Mouse (Mus musculus): ENCODE measurements around the gene Rpl18a.

The Rpl18a gene

GRCm38 (mm10) chr8:70897021-70897680, at the start of gene Rpl18a:
Rpl18a (minus strand) TSS chr8:70897412.
- peak; percentile 94 to 97 for DNase-seq

GRCm38 (mm10) chr8:70943187-70943586, 46.0 kb upstream of the Rpl18a start:
- DNase-seq, result no peak

- DNase-seq, result no peak
These were observed 44.3 kb upstream of the Rpl18a start for GRCm38 (mm10) chr8:70941478-70941877.

GRCm38 (mm10) chr8:70937200-70937599, 40.0 kb upstream of the Rpl18a start:
- no peak for DNase-seq

GRCm38 (mm10) chr8:70934786-70935185, 37.6 kb upstream of the Rpl18a start:
- DNase-seq, result no peak

- no peak for DNase-seq
These were observed 35.8 kb upstream of the Rpl18a start for GRCm38 (mm10) chr8:70933036-70933435.

GRCm38 (mm10) chr8:70931731-70932130, 34.5 kb upstream of the Rpl18a start:
- no peak for DNase-seq

- no peak for DNase-seq
These were observed 31.6 kb upstream of the Rpl18a start for GRCm38 (mm10) chr8:70928778-70929322.

GRCm38 (mm10) chr8:70928096-70928495, 30.9 kb upstream of the Rpl18a start:
- DNase-seq, result no peak

- no peak for DNase-seq
These were observed 29.2 kb upstream of the Rpl18a start for GRCm38 (mm10) chr8:70926396-70926795.

- DNase-seq, result peak in 1 of 2 experiments; percentile 1
These were observed 28.5 kb upstream of the Rpl18a start for GRCm38 (mm10) chr8:70925754-70926153.

GRCm38 (mm10) chr8:70924151-70924550, 26.9 kb upstream of the Rpl18a start:
- DNase-seq, result no peak

- DNase-seq, result no peak
These were observed 23.1 kb upstream of the Rpl18a start for GRCm38 (mm10) chr8:70920049-70920922.

GRCm38 (mm10) chr8:70914704-70915103, 17.5 kb upstream of the Rpl18a start:
- no peak for DNase-seq

GRCm38 (mm10) chr8:70913523-70913922, 16.3 kb upstream of the Rpl18a start:
- no peak for DNase-seq

GRCm38 (mm10) chr8:70912955-70913354, 15.7 kb upstream of the Rpl18a start:
- no peak for DNase-seq

- no peak for DNase-seq
These were observed 14.4 kb upstream of the Rpl18a start for GRCm38 (mm10) chr8:70911596-70911995.

- DNase-seq, result no peak
These were observed 10.3 kb upstream of the Rpl18a start for GRCm38 (mm10) chr8:70907518-70907917.

- DNase-seq, result peak; percentile 78 to 85
These were observed 8.9 kb upstream of the Rpl18a start, which contains the start of gene Map1s for GRCm38 (mm10) chr8:70905831-70906736. Map1s (plus strand) TSS chr8:70905932.

- no peak for DNase-seq
These were observed 8.2 kb upstream of the Rpl18a start for GRCm38 (mm10) chr8:70905463-70905830.

- no peak for DNase-seq
These were observed 7.3 kb upstream of the Rpl18a start for GRCm38 (mm10) chr8:70904532-70904931.

GRCm38 (mm10) chr8:70903582-70903981, 6.4 kb upstream of the Rpl18a start:
- DNase-seq, result no peak

- DNase-seq, result no peak
These were observed 5.9 kb upstream of the Rpl18a start for GRCm38 (mm10) chr8:70903112-70903511.

Data from cerebellum, postnatal 36 days (tissue).